ENCODE assay signal across 26 mouse cellular contexts in the genomic region with DNA sequence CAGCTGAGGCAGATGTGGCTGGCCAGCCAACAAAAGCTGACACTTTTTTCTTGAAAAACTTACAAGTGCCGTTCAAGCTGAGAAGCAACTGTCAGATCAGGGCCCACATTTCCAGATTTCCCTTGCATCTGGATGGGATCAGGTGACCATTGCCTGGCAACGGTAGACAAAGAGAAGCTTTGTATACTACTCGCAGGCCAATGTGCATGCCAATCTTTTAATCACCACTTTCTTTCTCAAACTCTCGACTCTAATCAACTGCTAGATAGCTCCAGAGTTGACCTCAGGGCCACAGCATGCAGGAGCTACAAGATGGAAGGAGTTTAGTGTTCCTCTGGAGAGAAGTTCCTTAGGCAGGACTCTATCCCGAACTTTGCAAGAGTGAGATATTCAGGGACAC. TPM values are rescaled to one million over a fixed set of nuclear protein-coding genes. Genes with fewer than 3 reads are reported as not detected.
DNase-seq lines count a peak whose midpoint lies in the region; ATAC-seq lines count a peak whose summit lies in the region.
"Had no signal": no experiment of that assay in that cellular context is flagged by ENCODE, and none has a peak within 500 bp of the region (broad histone marks: within the 10 kb centered on the region; RNA-seq: fewer than 3 reads in every experiment).

No protein-coding gene starts in this region.

- H3K9ac ChIP-seq in forebrain, embryonic 12.5 days, result no peak overlapping the region
- no peak overlapping the region for H3K9ac ChIP-seq in midbrain, embryonic 11.5 days (ENCODE audit: low read length)
- no peak overlapping the region for H3K9ac ChIP-seq in midbrain, embryonic 16.5 days (ENCODE audit: low read depth, low read length)
- no peak overlapping the region for H3K9ac ChIP-seq in embryonic facial prominence, embryonic 11.5 days (replicated peaks; ENCODE audit: low read length)
- no peak overlapping the region for H3K9ac ChIP-seq in limb, embryonic 11.5 days (ENCODE audit: low read length)
- H3K9ac ChIP-seq: embryonic facial prominence, embryonic 13.5 days; heart, embryonic 12.5 days; hindbrain, embryonic 13.5 days; kidney, embryonic 15.5 days; limb, embryonic 15.5 days; liver, embryonic 14.5 days; neural tube, embryonic 12.5 days had no signal

- H3K9me3 ChIP-seq in forebrain, embryonic 10.5 days, result no peaks in the 10 kb centered on the region
- H3K9me3 ChIP-seq in forebrain, embryonic 12.5 days, result no peaks in the 10 kb centered on the region
- H3K9me3 ChIP-seq in midbrain, embryonic 11.5 days (ENCODE audit: control insufficient read depth, low read length), result no peaks in the 10 kb centered on the region
- H3K9me3 ChIP-seq in midbrain, embryonic 16.5 days (replicated peaks; ENCODE audit: control insufficient read depth, low read length, poor library complexity, severe bottlenecking), result no peaks in the 10 kb centered on the region
- H3K9me3 ChIP-seq in embryonic facial prominence, embryonic 11.5 days (replicated peaks; ENCODE audit: control insufficient read depth, low read length), result no peaks in the 10 kb centered on the region
- H3K9me3 ChIP-seq in limb, embryonic 11.5 days (ENCODE audit: control insufficient read depth, low read length), result no peaks in the 10 kb centered on the region
- H3K9me3 ChIP-seq: embryonic facial prominence, embryonic 13.5 days; hindbrain, embryonic 13.5 days; kidney, embryonic 15.5 days; limb, embryonic 15.5 days; midbrain, embryonic 10.5 days; neural tube, embryonic 12.5 days had no signal

- no peak overlapping the region for H3K4me2 ChIP-seq in forebrain, embryonic 12.5 days
- H3K4me2 ChIP-seq in midbrain, embryonic 11.5 days, result no peak overlapping the region
- no peak overlapping the region for H3K4me2 ChIP-seq in midbrain, embryonic 16.5 days (ENCODE audit: low read length)
- H3K4me2 ChIP-seq in embryonic facial prominence, embryonic 11.5 days (ENCODE audit: low read depth, low read length), result no peak overlapping the region
- no peak overlapping the region for H3K4me2 ChIP-seq in limb, embryonic 11.5 days (ENCODE audit: low read depth, severe bottlenecking)
- H3K4me2 ChIP-seq: embryonic facial prominence, embryonic 13.5 days; heart, embryonic 12.5 days; hindbrain, embryonic 13.5 days; kidney, embryonic 15.5 days; limb, embryonic 15.5 days; neural tube, embryonic 12.5 days had no signal

- H3K36me3 ChIP-seq in forebrain, embryonic 10.5 days (replicated peaks), result no peaks in the 10 kb centered on the region
- no peaks in the 10 kb centered on the region for H3K36me3 ChIP-seq in forebrain, embryonic 12.5 days (replicated peaks)
- no peaks in the 10 kb centered on the region for H3K36me3 ChIP-seq in midbrain, embryonic 11.5 days (ENCODE audit: control insufficient read depth, insufficient read depth, low read length)
- H3K36me3 ChIP-seq in midbrain, embryonic 16.5 days (ENCODE audit: control insufficient read depth, insufficient read depth, low read length), result no peaks in the 10 kb centered on the region
- H3K36me3 ChIP-seq in embryonic facial prominence, embryonic 11.5 days (replicated peaks; ENCODE audit: control insufficient read depth, insufficient read depth, low read depth, low read length), result no peaks in the 10 kb centered on the region
- no peaks in the 10 kb centered on the region for H3K36me3 ChIP-seq in limb, embryonic 11.5 days (ENCODE audit: control insufficient read depth, insufficient read depth, low read length)
- H3K36me3 ChIP-seq: embryonic facial prominence, embryonic 13.5 days; heart, embryonic 12.5 days; hindbrain, embryonic 13.5 days; kidney, embryonic 15.5 days; limb, embryonic 15.5 days; midbrain, embryonic 10.5 days; neural tube, embryonic 12.5 days had no signal

- peak; percentile 20 for DNase-seq in forebrain, embryonic 10.5 days (ENCODE audit: extremely low spot score, low spot score)
- DNase-seq in midbrain, embryonic 11.5 days (ENCODE audit: low spot score, missing footprints), result no peak
- peak; percentile 64 for DNase-seq in embryonic facial prominence, embryonic 11.5 days (ENCODE audit: low spot score)
- peak; percentile 42 for DNase-seq in limb, embryonic 11.5 days (ENCODE audit: low spot score)
- DNase-seq in cerebellum, postnatal 10 days, result no peak
- DNase-seq in kidney, postnatal 4 days, result no peak
- DNase-seq: adrenal gland, postnatal 36 days; cerebellum, adult 11-12 months; cerebellum, postnatal 36 days; gastrocnemius, postnatal 10 days; heart, adult 18-20 months; heart, postnatal 10 days; kidney, adult 11 months; kidney, postnatal 36 days; right cerebral cortex, postnatal 4 days; thymus, postnatal 25 days had no signal

- H3K27me3 ChIP-seq in forebrain, embryonic 10.5 days (ENCODE audit: poor library complexity, severe bottlenecking), result no peaks in the 10 kb centered on the region
- H3K27me3 ChIP-seq in forebrain, embryonic 12.5 days, result no peaks in the 10 kb centered on the region
- H3K27me3 ChIP-seq in midbrain, embryonic 11.5 days (ENCODE audit: control insufficient read depth, insufficient read depth, low read length), result no peaks in the 10 kb centered on the region
- H3K27me3 ChIP-seq in midbrain, embryonic 16.5 days (ENCODE audit: control insufficient read depth, insufficient read depth, low read depth, low read length), result no peaks in the 10 kb centered on the region
- no peaks in the 10 kb centered on the region for H3K27me3 ChIP-seq in embryonic facial prominence, embryonic 11.5 days (ENCODE audit: control insufficient read depth, insufficient read depth, low read length)
- H3K27me3 ChIP-seq in limb, embryonic 11.5 days (ENCODE audit: control insufficient read depth, insufficient read depth, low read length), result no peaks in the 10 kb centered on the region
- H3K27me3 ChIP-seq: embryonic facial prominence, embryonic 13.5 days; hindbrain, embryonic 13.5 days; kidney, embryonic 15.5 days; limb, embryonic 15.5 days; neural tube, embryonic 12.5 days had no signal

- no peak overlapping the region for H3K4me3 ChIP-seq in forebrain, embryonic 10.5 days
- H3K4me3 ChIP-seq in forebrain, embryonic 12.5 days (replicated peaks), result no peak overlapping the region
- H3K4me3 ChIP-seq in midbrain, embryonic 11.5 days (ENCODE audit: low read depth, low read length), result no peak overlapping the region
- H3K4me3 ChIP-seq in midbrain, embryonic 16.5 days (ENCODE audit: low read depth, low read length), result no peak overlapping the region
- H3K4me3 ChIP-seq in embryonic facial prominence, embryonic 11.5 days (ENCODE audit: low read depth, low read length), result no peak overlapping the region
- no peak overlapping the region for H3K4me3 ChIP-seq in limb, embryonic 11.5 days (ENCODE audit: low read depth, low read length)
- H3K4me3 ChIP-seq: embryonic facial prominence, embryonic 13.5 days; heart, embryonic 12.5 days; hindbrain, embryonic 13.5 days; kidney, embryonic 15.5 days; limb, embryonic 15.5 days; midbrain, embryonic 10.5 days; neural tube, embryonic 12.5 days had no signal

- peak overlapping the region; percentile 66 for H3K27ac ChIP-seq in forebrain, embryonic 10.5 days
- no peak overlapping the region for H3K27ac ChIP-seq in forebrain, embryonic 12.5 days
- no peak overlapping the region for H3K27ac ChIP-seq in midbrain, embryonic 11.5 days (ENCODE audit: low read depth, low read length)
- H3K27ac ChIP-seq in midbrain, embryonic 16.5 days (ENCODE audit: low read length), result no peak overlapping the region
- H3K27ac ChIP-seq in embryonic facial prominence, embryonic 11.5 days (replicated peaks; ENCODE audit: low read depth, low read length), result no peak overlapping the region
- no peak overlapping the region for H3K27ac ChIP-seq in limb, embryonic 11.5 days (replicated peaks; ENCODE audit: low read depth, low read length)
- H3K27ac ChIP-seq: embryonic facial prominence, embryonic 13.5 days; hindbrain, embryonic 13.5 days; kidney, embryonic 15.5 days; limb, embryonic 15.5 days; liver, embryonic 14.5 days; midbrain, embryonic 10.5 days; neural tube, embryonic 12.5 days had no signal

- WGBS in forebrain, embryonic 10.5 days, result 32% methylated on average over 5 of the region's 5 CpGs
- WGBS in forebrain, embryonic 12.5 days, result 22% methylated on average over 5 of the region's 5 CpGs
- WGBS in midbrain, embryonic 11.5 days, result 35% methylated on average over 5 of the region's 5 CpGs
- whole genome bisulfite sequencing in midbrain, embryonic 16.5 days, result 29% methylated on average over 5 of the region's 5 CpGs
- WGBS in embryonic facial prominence, embryonic 11.5 days, result 19% methylated on average over 5 of the region's 5 CpGs
- 54% methylated on average over 5 of the region's 5 CpGs for WGBS in limb, embryonic 11.5 days

- H3K4me1 ChIP-seq in forebrain, embryonic 10.5 days, result peaks cover 13% of the 10 kb centered on the region
- peaks cover 3% of the 10 kb centered on the region; the same call in 1 of the 2 replicates for H3K4me1 ChIP-seq in forebrain, embryonic 12.5 days
- no peaks in the 10 kb centered on the region for H3K4me1 ChIP-seq in midbrain, embryonic 11.5 days (ENCODE audit: control insufficient read depth, insufficient read depth, low read length)
- H3K4me1 ChIP-seq in midbrain, embryonic 16.5 days (ENCODE audit: control insufficient read depth, insufficient read depth, low read length), result no peaks in the 10 kb centered on the region; the same call in 1 of the 2 replicates
- H3K4me1 ChIP-seq in embryonic facial prominence, embryonic 11.5 days (ENCODE audit: control insufficient read depth, insufficient read depth, low read length), result no peaks in the 10 kb centered on the region
- no peaks in the 10 kb centered on the region for H3K4me1 ChIP-seq in limb, embryonic 11.5 days (ENCODE audit: control insufficient read depth, insufficient read depth, low read length)
- H3K4me1 ChIP-seq: embryonic facial prominence, embryonic 13.5 days; heart, embryonic 12.5 days; hindbrain, embryonic 13.5 days; kidney, embryonic 15.5 days; limb, embryonic 15.5 days; neural tube, embryonic 12.5 days had no signal

- ATAC-seq in forebrain, embryonic 12.5 days (ENCODE audit: low FRiP score), result no peak
- ATAC-seq in midbrain, embryonic 11.5 days (ENCODE audit: low FRiP score), result peak; percentile 48; the same call in 1 of the 2 replicates
- ATAC-seq in midbrain, embryonic 16.5 days, result no peak
- ATAC-seq in embryonic facial prominence, embryonic 11.5 days (replicated peaks; ENCODE audit: insufficient number of reproducible peaks, low FRiP score, low TSS enrichment, low read depth), result 0 out of 2 replicates have a peak, but pooled peaks have one; percentile 65
- ATAC-seq in limb, embryonic 11.5 days (ENCODE audit: insufficient number of reproducible peaks, low FRiP score, low TSS enrichment, low read depth), result no peak

RNA-seq across cellular contexts. Expression of a gene that starts 11.7 kb away (rescaled TPM):
- polyA plus RNA-seq in forebrain, embryonic 10.5 days (2016; fragmentation: Nextera tagmentation; extraction: Ambion mirVana), result 0.04 and 0.09 TPM in 2 replicates
- 0.08 TPM in 1 of 2 replicates, not detected in the other for polyA plus RNA-seq in forebrain, embryonic 12.5 days (2016; fragmentation: Nextera tagmentation; extraction: Ambion mirVana)
- polyA plus RNA-seq in midbrain, embryonic 11.5 days (2014; fragmentation: Nextera tagmentation; extraction: Ambion mirVana), result 0.18 and 0.39 TPM in 2 replicates
- polyA plus RNA-seq in midbrain, embryonic 16.5 days (2015; fragmentation: Nextera tagmentation; extraction: Ambion mirVana), result 0.20 TPM in 2 replicates
- polyA plus RNA-seq in embryonic facial prominence, embryonic 11.5 days (2014; fragmentation: Nextera tagmentation; extraction: Ambion mirVana), result 0.10 and 0.22 TPM in 2 replicates
- 0.16 and 0.17 TPM in 2 replicates for polyA plus RNA-seq in limb, embryonic 11.5 days (2014; fragmentation: Nextera tagmentation; extraction: Ambion mirVana)

RNA-seq across cellular contexts. Expression of a gene that starts 41.8 kb away (rescaled TPM):
- polyA plus RNA-seq in forebrain, embryonic 10.5 days (2016; fragmentation: Nextera tagmentation; extraction: Ambion mirVana), result 3.5 and 3.7 TPM in 2 replicates
- 16.3 and 17.3 TPM in 2 replicates for polyA plus RNA-seq in forebrain, embryonic 12.5 days (2016; fragmentation: Nextera tagmentation; extraction: Ambion mirVana)
- polyA plus RNA-seq in midbrain, embryonic 11.5 days (2014; fragmentation: Nextera tagmentation; extraction: Ambion mirVana), result 8.1 and 9.0 TPM in 2 replicates
- 107 and 112 TPM in 2 replicates for polyA plus RNA-seq in midbrain, embryonic 16.5 days (2015; fragmentation: Nextera tagmentation; extraction: Ambion mirVana)
- 3.5 and 4.9 TPM in 2 replicates for polyA plus RNA-seq in embryonic facial prominence, embryonic 11.5 days (2014; fragmentation: Nextera tagmentation; extraction: Ambion mirVana)
- polyA plus RNA-seq in limb, embryonic 11.5 days (2014; fragmentation: Nextera tagmentation; extraction: Ambion mirVana), result 0.35 and 0.80 TPM in 2 replicates

Comparison
In these comparisons a context has a peak if more than half of its experiments do, and no peak if none do; other contexts are left out.
1. ATAC-seq: peak in midbrain, embryonic 11.5 days (single experiment) and embryonic facial prominence, embryonic 11.5 days (single experiment); none in forebrain, embryonic 12.5 days (single experiment), midbrain, embryonic 16.5 days (single experiment) and limb, embryonic 11.5 days (single experiment).
2. DNase-seq: peak in forebrain, embryonic 10.5 days (single experiment), embryonic facial prominence, embryonic 11.5 days (single experiment) and limb, embryonic 11.5 days (single experiment); none in midbrain, embryonic 11.5 days (single experiment), cerebellum, postnatal 10 days (0 of 2) and kidney, postnatal 4 days (0 of 2).